Mouse (Mus musculus) neural tube, embryonic 12.5 days (tissue): ENCODE measurements around the gene Lrrc4c. TPM values are rescaled to one million over a fixed set of nuclear protein-coding genes. Genes with fewer than 3 reads are reported as not detected.

Experiments
- ATAC-seq: fragments of 200-750 bp; cut with Nextera tagmentation; 2 replicates; pipeline ENCODE4 v1.8.0; 2017; ENCODE audit warnings: low read depth, mild to moderate bottlenecking, moderate TSS enrichment, moderate library complexity; ENCODE audit not compliant: low FRiP score
- H3K27ac ChIP-seq: fragments of 300-500 bp; sonication (generic); 2 replicates; pipeline ENCODE4 v1.5.1; 2016
- H3K27me3 ChIP-seq: fragments of 300-500 bp; sonication (generic); replicated peaks from 2 replicates; pipeline ENCODE4 v1.6.1; 2016; ENCODE audit warnings: mild to moderate bottlenecking
- H3K36me3 ChIP-seq: fragments of 300-500 bp; sonication (generic); 2 replicates; pipeline ENCODE4 v1.6.1; 2016; ENCODE audit warnings: mild to moderate bottlenecking
- H3K4me1 ChIP-seq: fragments of 300-500 bp; sonication (generic); 2 replicates; pipeline ENCODE4 v1.6.1; 2016
- H3K4me2 ChIP-seq: fragments of 300-500 bp; sonication (generic); replicated peaks from 2 replicates; pipeline ENCODE4 v1.6.1; 2016; ENCODE audit warnings: mild to moderate bottlenecking
- H3K4me3 ChIP-seq: fragments of 300-500 bp; sonication (generic); 2 replicates; pipeline ENCODE4 v1.5.1; 2016
- H3K9ac ChIP-seq: fragments of 300-500 bp; sonication (generic); 2 replicates; pipeline ENCODE4 v1.6.1; 2016; ENCODE audit warnings: mild to moderate bottlenecking
- H3K9me3 ChIP-seq: fragments of 300-500 bp; sonication (generic); 2 replicates; pipeline ENCODE4 v1.6.1; 2016; ENCODE audit warnings: mild to moderate bottlenecking
- WGBS: fragments of 180-500 bp; shearing (Covaris S2); methylation state at CpG from one replicate; pipeline ENCODE4 v1.1.7; 2016; 5-methylcytosine and 5-hydroxymethylcytosine counted together
- microRNA-seq: library from miRNA; unstranded; fragments of <30 nt; microRNA quantifications from one replicate; pipeline ENCODE4, GENCODE M21; 2017
- polyA plus RNA-seq: library from polyadenylated mRNA; unstranded; fragments of >200 nt; fragmentation: Nextera tagmentation; extraction: Ambion mirVana; gene quantifications from 2 replicates; pipeline ENCODE4 v1.2.1, GENCODE M21; 2016

Lrrc4c gene
- polyA plus RNA-seq, 1 experiment from 2014 or later, result 14.1 TPM

DNA sequence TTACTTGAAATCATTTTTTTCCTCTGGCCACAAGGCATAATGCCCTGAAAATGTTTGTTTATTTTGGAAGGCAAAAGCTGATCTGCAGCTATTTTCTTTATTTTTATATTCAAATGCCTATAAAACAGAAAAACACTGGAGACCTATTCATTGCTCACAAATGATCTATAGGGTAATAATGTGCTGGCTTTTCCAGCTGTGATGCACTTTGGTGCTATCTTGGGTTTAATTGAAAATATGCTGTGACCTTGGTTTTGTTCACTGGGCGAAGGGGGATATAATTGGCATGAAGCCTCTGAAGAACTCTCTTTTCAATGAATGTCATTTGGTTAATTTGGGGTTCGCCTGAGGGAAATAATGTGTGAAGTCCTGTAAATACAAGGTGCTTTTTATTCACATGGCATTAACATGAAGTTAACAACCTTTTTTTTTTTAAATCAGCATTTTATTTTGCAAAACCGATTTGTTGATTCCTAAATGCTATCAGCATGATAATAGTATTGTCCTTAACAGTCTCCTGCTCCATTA is 1286.8 kb downstream of the Lrrc4c start:
- 30% methylated on average over 3 of the region's 3 CpGs for WGBS
- Histone ChIP-seq H3K9ac (no peak overlapping the region), H3K27me3 (no peaks in the 10 kb centered on the region), H3K4me2 (no peak overlapping the region), H3K27ac (no peak overlapping the region), H3K9me3 (no peaks in the 10 kb centered on the region), H3K36me3 (no peaks in the 10 kb centered on the region), H3K4me1 (peaks cover 4% of the 10 kb centered on the region; the same call in 1 of the 2 replicates), H3K4me3 (no peak overlapping the region)
- ATAC-seq, result 0 out of 2 replicates have a peak, but pooled peaks have one; percentile 61

DNA sequence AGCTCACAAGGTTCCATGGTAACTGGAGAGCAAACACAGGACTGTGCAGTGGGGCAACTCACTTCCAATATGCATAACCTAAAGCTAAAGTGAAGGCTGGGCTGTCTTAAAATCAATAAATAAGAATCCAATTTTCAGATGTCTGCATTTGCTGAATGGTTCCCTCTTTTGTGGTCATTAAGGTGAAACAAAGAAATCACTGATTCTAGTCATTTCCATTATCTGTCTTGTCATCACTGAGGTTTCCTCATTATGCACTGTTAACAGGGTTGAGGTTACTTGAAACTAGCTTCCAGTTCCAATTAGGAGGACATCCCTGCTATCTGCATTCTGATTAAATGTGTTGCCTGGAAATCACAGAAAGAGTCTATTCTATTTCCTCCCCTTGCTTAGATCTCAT is 1291.5 kb downstream of the Lrrc4c start:
- Histone ChIP-seq H3K36me3 (no peaks in the 10 kb centered on the region), H3K9me3 (no peaks in the 10 kb centered on the region), H3K27me3 (no peaks in the 10 kb centered on the region), H3K27ac (no peak overlapping the region), H3K4me2 (no peak overlapping the region), H3K9ac (no peak overlapping the region), H3K4me1 (peaks cover 3% of the 10 kb centered on the region; the same call in 1 of the 2 replicates), H3K4me3 (no peak overlapping the region)
- ATAC-seq, result no peak

DNA sequence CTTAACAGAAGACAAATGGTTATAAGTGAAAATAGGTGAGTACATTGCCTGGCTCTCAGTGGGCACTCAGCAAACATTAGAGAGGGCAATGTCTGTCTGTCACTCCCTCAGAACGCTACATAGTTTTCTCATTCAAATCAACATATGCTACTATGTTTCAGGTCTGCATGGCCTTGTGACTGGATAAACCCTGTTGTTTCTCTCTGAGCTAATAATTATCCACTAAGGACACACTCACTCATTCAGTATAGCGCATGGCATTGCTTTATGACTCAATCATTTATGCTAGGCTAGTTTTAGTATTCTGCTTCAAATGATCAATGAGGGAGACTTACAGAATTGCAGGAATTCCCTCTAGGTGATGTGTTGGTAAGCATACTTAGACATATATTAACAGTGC is 1292.6 kb downstream of the Lrrc4c start:
- no peak for ATAC-seq
- WGBS, result 74% methylated on average over 2 of the region's 2 CpGs

DNA sequence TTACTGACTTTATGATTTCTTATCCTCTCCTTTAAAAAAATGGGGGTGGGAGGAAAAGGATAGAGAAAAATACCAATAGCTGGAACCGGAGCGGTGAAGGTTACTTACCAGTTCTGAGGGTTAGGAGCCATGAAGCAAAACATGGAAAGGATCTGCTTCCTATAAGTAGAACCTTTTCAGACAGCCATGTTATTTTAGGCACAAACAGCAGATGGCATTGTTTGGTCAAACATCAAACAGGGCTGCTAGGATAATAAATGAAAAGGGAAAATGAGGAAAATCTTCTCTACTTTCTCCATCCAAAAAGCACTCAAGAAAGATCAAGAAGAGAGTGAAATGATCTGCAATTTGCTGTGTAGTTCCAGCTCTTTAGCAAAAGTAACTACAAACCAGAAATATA is 1296.8 kb downstream of the Lrrc4c start:
- no peaks in the 10 kb centered on the region for H3K36me3 ChIP-seq
- H3K27ac ChIP-seq, result no peak overlapping the region
- no peak overlapping the region for H3K4me2 ChIP-seq
- 78% methylated on average over 2 of the region's 2 CpGs for WGBS
- peaks cover 1% of the 10 kb centered on the region; the same call in 1 of the 2 replicates for H3K9me3 ChIP-seq
- no peaks in the 10 kb centered on the region for H3K4me1 ChIP-seq
- no peak overlapping the region for H3K9ac ChIP-seq
- H3K27me3 ChIP-seq, result no peaks in the 10 kb centered on the region
- no peak overlapping the region for H3K4me3 ChIP-seq
- no peak for ATAC-seq

More for the DNA sequence above, 1292.6 kb downstream of the Lrrc4c start:
- Histone ChIP-seq H3K27ac (no peak overlapping the region), H3K4me1 (no peaks in the 10 kb centered on the region), H3K9me3 (no peaks in the 10 kb centered on the region), H3K4me3 (no peak overlapping the region), H3K9ac (no peak overlapping the region), H3K4me2 (no peak overlapping the region), H3K27me3 (no peaks in the 10 kb centered on the region), H3K36me3 (no peaks in the 10 kb centered on the region)

DNA sequence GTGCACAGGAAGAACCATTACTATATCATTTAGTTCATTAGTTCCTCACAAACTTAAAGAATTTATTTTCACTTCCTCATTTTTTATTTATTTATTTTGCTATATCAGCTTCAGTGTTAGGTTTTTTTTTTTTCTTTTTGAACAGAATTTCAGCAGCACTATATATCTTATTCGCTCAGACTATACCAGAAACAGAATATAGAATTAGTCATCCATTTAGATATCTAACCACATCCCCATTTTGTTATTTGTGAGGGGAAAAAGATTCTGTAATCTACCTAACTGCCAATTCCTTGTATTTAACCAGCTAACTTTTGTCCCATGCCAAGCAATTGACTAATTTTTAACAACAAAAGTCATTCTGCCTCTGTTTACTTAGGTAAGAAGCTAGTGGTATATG is 1300.6 kb downstream of the Lrrc4c start:
- H3K9ac ChIP-seq, result no peak overlapping the region
- H3K27me3 ChIP-seq, result no peaks in the 10 kb centered on the region
- H3K4me1 ChIP-seq, result no peaks in the 10 kb centered on the region
- no peak overlapping the region for H3K4me2 ChIP-seq
- WGBS, result 84% methylated on average over 1 of the region's 1 CpGs
- no peaks in the 10 kb centered on the region for H3K36me3 ChIP-seq
- H3K4me3 ChIP-seq, result no peak overlapping the region
- H3K9me3 ChIP-seq, result peaks cover 6% of the 10 kb centered on the region
- ATAC-seq, result no peak
- H3K27ac ChIP-seq, result no peak overlapping the region

DNA sequence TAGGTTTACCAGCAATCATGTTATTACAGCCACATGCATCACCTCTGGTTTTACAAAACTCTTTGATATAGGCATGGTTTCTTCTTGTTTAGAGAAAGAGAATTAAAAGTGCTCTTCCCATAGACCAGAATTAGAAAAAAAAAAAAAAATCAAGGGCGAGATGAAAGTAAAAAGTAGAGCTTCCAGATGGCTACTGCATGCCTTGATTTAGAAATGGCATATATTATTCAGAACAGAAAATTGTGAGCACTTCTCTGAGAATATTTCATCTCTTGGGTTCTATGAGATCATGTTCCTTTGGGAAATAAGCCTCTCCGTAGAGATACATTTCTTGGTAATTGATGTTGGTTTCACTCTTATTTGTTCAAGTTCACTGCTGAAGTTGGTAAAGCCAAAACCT is 1322.0 kb downstream of the Lrrc4c start:
- 88% methylated on average over 2 of the region's 2 CpGs for WGBS
- no peak overlapping the region for H3K9ac ChIP-seq
- H3K27me3 ChIP-seq, result no peaks in the 10 kb centered on the region
- no peak overlapping the region for H3K4me3 ChIP-seq
- no peak overlapping the region for H3K4me2 ChIP-seq
- ATAC-seq, result no peak
- no peaks in the 10 kb centered on the region for H3K36me3 ChIP-seq
- H3K27ac ChIP-seq, result no peak overlapping the region
- no peaks in the 10 kb centered on the region for H3K4me1 ChIP-seq
- H3K9me3 ChIP-seq, result no peaks in the 10 kb centered on the region

DNA sequence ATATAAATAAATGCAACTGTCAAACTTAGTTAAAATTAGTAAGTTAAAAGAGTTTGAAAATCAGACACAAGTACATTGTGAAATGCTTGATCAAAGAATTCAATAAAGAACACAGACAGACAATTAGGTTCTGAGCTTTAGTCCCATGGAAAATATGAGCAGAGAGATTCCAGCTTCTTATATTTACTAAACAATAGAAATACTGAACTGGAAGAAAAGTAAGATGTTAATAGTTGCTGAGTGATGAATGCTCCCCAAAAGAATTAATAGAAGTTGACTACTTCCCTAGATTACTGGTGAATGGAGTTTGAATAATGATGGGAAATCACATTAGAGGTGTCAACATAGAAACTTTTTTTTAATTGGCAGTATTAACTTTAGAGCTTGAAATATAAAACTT is 1323.7 kb downstream of the Lrrc4c start:
- Histone ChIP-seq H3K4me2 (no peak overlapping the region), H3K27ac (no peak overlapping the region), H3K27me3 (no peaks in the 10 kb centered on the region), H3K4me1 (no peaks in the 10 kb centered on the region), H3K36me3 (no peaks in the 10 kb centered on the region), H3K4me3 (no peak overlapping the region), H3K9me3 (no peaks in the 10 kb centered on the region), H3K9ac (no peak overlapping the region)
- ATAC-seq, result no peak

DNA sequence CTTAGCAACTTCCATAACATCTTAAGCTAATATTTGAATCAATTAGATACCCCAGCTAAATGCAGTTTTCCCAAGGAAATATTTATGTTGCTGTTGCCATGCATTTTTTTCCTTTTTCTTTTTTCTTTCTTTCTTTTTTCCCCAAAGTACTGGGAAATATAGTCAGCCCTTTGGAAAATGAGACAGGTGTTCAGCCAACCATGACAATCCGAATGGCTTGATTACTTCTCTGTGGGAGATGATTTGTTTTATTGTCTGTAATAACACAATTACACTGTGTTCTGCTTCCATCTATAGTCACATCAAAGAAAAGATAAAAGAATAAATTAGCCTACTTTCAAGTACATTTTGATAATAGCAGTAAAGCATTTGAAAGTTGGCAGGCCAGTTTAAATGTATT is 1334.7 kb downstream of the Lrrc4c start:
- H3K27ac ChIP-seq, result no peak overlapping the region
- no peak overlapping the region for H3K4me3 ChIP-seq
- ATAC-seq, result no peak
- H3K9me3 ChIP-seq, result no peaks in the 10 kb centered on the region
- WGBS, result 14% methylated on average over 1 of the region's 1 CpGs
- H3K9ac ChIP-seq, result no peak overlapping the region
- H3K27me3 ChIP-seq, result no peaks in the 10 kb centered on the region
- no peak overlapping the region for H3K4me2 ChIP-seq
- H3K36me3 ChIP-seq, result no peaks in the 10 kb centered on the region
- no peaks in the 10 kb centered on the region for H3K4me1 ChIP-seq

Small RNA genes lying within 50 kb of the gene (microRNA-seq; reads per million reads assigned to microRNA genes)
- not detected for gene Gm44320
